Mouse (Mus musculus): ENCODE results near the gene Nek2.

The Nek2 gene

GRCm38 (mm10) chr1:191821326-191822091 lies at the start of gene Nek2:
Gene Nek2, plus strand, starts transcription at chr1:191821444.
- DNase-seq (ENCODE audit: low read depth, low spot score) = peak; percentile 99

- no peak for DNase-seq (ENCODE audit: low read depth, low spot score)
Observed at GRCm38 (mm10) chr1:191774106-191774505, 47.1 kb upstream of the Nek2 start.

- DNase-seq (ENCODE audit: low read depth, low spot score) = no peak
Observed at GRCm38 (mm10) chr1:191775116-191775515, 46.1 kb upstream of the Nek2 start.

GRCm38 (mm10) chr1:191777521-191777920 lies 43.7 kb upstream of the Nek2 start:
- DNase-seq (ENCODE audit: low read depth, low spot score) = no peak

- DNase-seq (ENCODE audit: low read depth, low spot score) = no peak
Observed at GRCm38 (mm10) chr1:191780470-191780869, 40.8 kb upstream of the Nek2 start.

- DNase-seq (ENCODE audit: low read depth, low spot score) = no peak
Observed at GRCm38 (mm10) chr1:191785108-191785507, 36.1 kb upstream of the Nek2 start.

- no peak for DNase-seq (ENCODE audit: low read depth, low spot score)
Observed at GRCm38 (mm10) chr1:191786255-191786654, 35.0 kb upstream of the Nek2 start.

- no peak for DNase-seq (ENCODE audit: low read depth, low spot score)
Observed at GRCm38 (mm10) chr1:191787379-191787778, 33.9 kb upstream of the Nek2 start.

GRCm38 (mm10) chr1:191792991-191793390 lies 28.3 kb upstream of the Nek2 start:
- no peak for DNase-seq (ENCODE audit: low read depth, low spot score)

- no peak for DNase-seq (ENCODE audit: low read depth, low spot score)
Observed at GRCm38 (mm10) chr1:191793888-191794532, 27.2 kb upstream of the Nek2 start.

GRCm38 (mm10) chr1:191796238-191796896 lies 24.9 kb upstream of the Nek2 start:
- DNase-seq (ENCODE audit: low read depth, low spot score) = no peak

- DNase-seq (ENCODE audit: low read depth, low spot score) = no peak
Observed at GRCm38 (mm10) chr1:191802093-191802819, 19.0 kb upstream of the Nek2 start.

- DNase-seq (ENCODE audit: low read depth, low spot score) = no peak
Observed at GRCm38 (mm10) chr1:191802820-191803655, 18.2 kb upstream of the Nek2 start.

GRCm38 (mm10) chr1:191804747-191805146 lies 16.5 kb upstream of the Nek2 start:
- no peak for DNase-seq (ENCODE audit: low read depth, low spot score)

- no peak for DNase-seq (ENCODE audit: low read depth, low spot score)
Observed at GRCm38 (mm10) chr1:191805788-191806187, 15.5 kb upstream of the Nek2 start.

- DNase-seq (ENCODE audit: low read depth, low spot score) = no peak
Observed at GRCm38 (mm10) chr1:191806740-191807139, 14.5 kb upstream of the Nek2 start.

- DNase-seq (ENCODE audit: low read depth, low spot score) = no peak
Observed at GRCm38 (mm10) chr1:191807979-191808378, 13.3 kb upstream of the Nek2 start.

GRCm38 (mm10) chr1:191808688-191809223 lies 12.5 kb upstream of the Nek2 start:
- DNase-seq (ENCODE audit: low read depth, low spot score) = no peak

GRCm38 (mm10) chr1:191811774-191812173 lies 9.5 kb upstream of the Nek2 start:
- DNase-seq (ENCODE audit: low read depth, low spot score) = no peak

GRCm38 (mm10) chr1:191812949-191813691 lies 8.1 kb upstream of the Nek2 start:
- DNase-seq (ENCODE audit: low read depth, low spot score) = no peak
